Mouse (Mus musculus) lung, postnatal 10 days (tissue): Measurements from ENCODE around the gene Drc3.
"Not testable (repeated sequence)": the region's sequence is repeated elsewhere in the genome, so short reads cannot be mapped to it uniquely, and the experiment has no call there.

Source experiments
- DNase-seq: peaks from one replicate; pipeline ENCODE4 v3.0.0; 2021

The Drc3 gene

GRCm38 (mm10) chr11:60397172-60397571, 44.0 kb downstream of the Drc3 start:
- DNase-seq, result no peak

- DNase-seq, result no peak
Observed at GRCm38 (mm10) chr11:60406606-60407005, 53.5 kb downstream of the Drc3 start.

GRCm38 (mm10) chr11:60412173-60412572, 59.0 kb downstream of the Drc3 start:
- DNase-seq, result peak; percentile 85

GRCm38 (mm10) chr11:60412921-60413320, 59.8 kb downstream of the Drc3 start:
- no peak for DNase-seq

- DNase-seq, result no peak
Observed at GRCm38 (mm10) chr11:60416590-60416962, 63.4 kb downstream of the Drc3 start.

- DNase-seq, result peak; percentile 99
Observed at GRCm38 (mm10) chr11:60416963-60417716, 64.0 kb downstream of the Drc3 start, which contains the start of gene Gid4. Gene Gid4 (plus strand): TSS chr11:60417145.

- peak; percentile 33 for DNase-seq
Observed at GRCm38 (mm10) chr11:60417717-60418472, 64.8 kb downstream of the Drc3 start, which contains the start of gene Atpaf2. Gene Atpaf2 (minus strand): TSS chr11:60418457.

- DNase-seq, result peak; percentile 16
Observed at GRCm38 (mm10) chr11:60418473-60418803, 65.3 kb downstream of the Drc3 start.

- no peak for DNase-seq
Observed at GRCm38 (mm10) chr11:60422046-60422668, 69.0 kb downstream of the Drc3 start.

- DNase-seq, result no peak
Observed at GRCm38 (mm10) chr11:60423006-60423405, 69.9 kb downstream of the Drc3 start.

- DNase-seq, result no peak
Observed at GRCm38 (mm10) chr11:60426417-60426816, 73.3 kb downstream of the Drc3 start.

GRCm38 (mm10) chr11:60427628-60428027, 74.5 kb downstream of the Drc3 start:
- no peak for DNase-seq

- no peak for DNase-seq
Observed at GRCm38 (mm10) chr11:60433501-60433900, 80.4 kb downstream of the Drc3 start.

- DNase-seq, result no peak
Observed at GRCm38 (mm10) chr11:60435133-60435532, 82.0 kb downstream of the Drc3 start.

- DNase-seq, result no peak
Observed at GRCm38 (mm10) chr11:60436618-60437017, 83.5 kb downstream of the Drc3 start.

GRCm38 (mm10) chr11:60439621-60440020, 86.5 kb downstream of the Drc3 start:
- not testable (repeated sequence) for DNase-seq

- DNase-seq, result no peak
Observed at GRCm38 (mm10) chr11:60440176-60440575, 87.0 kb downstream of the Drc3 start.

- no peak for DNase-seq
Observed at GRCm38 (mm10) chr11:60442896-60443295, 89.8 kb downstream of the Drc3 start.
